8 mouse cellular contexts compared by ENCODE assay signal in genomic region chrX:140457502-140457901, GRCm38 (mm10). TPM values are rescaled to one million over a fixed set of nuclear protein-coding genes. Genes with fewer than 3 reads are reported as not detected.
DNase-seq lines count a peak whose midpoint lies in the region; ATAC-seq and TF ChIP-seq lines count a peak whose summit lies in the region.

No protein-coding gene starts in this region.

- peak; percentile 1 for DNase-seq in kidney, postnatal 0 days (ENCODE audit: low spot score)
- no peak for DNase-seq in kidney, postnatal 14 days
- DNase-seq in hindbrain, postnatal 0 days (ENCODE audit: low spot score): peak; percentile 9
- DNase-seq in neural tube, embryonic 10.5 days (ENCODE audit: extremely low spot score, low spot score): peak; percentile 13
- DNase-seq in adrenal gland, adult (ENCODE audit: inconsistent age in 2 of 2, low spot score in 1 of 2): no peak
- DNase-seq in adrenal gland, postnatal 25 days: no peak
- DNase-seq in thymus, postnatal 25 days: no peak

- H3K9me3 ChIP-seq in kidney, postnatal 0 days (replicated peaks; ENCODE audit: low read length): no peaks in the 10 kb centered on the region
- no peaks in the 10 kb centered on the region for H3K9me3 ChIP-seq in hindbrain, postnatal 0 days (ENCODE audit: low read length)

- H3K36me3 ChIP-seq in kidney, postnatal 0 days (ENCODE audit: insufficient read depth, low read length): no peaks in the 10 kb centered on the region
- H3K36me3 ChIP-seq in hindbrain, postnatal 0 days (ENCODE audit: insufficient read depth, low read length): no peaks in the 10 kb centered on the region

- no peak for TF ChIP-seq CTCF in kidney, postnatal 0 days (IDR thresholded peaks at IDR 0.05; ENCODE audit: low read depth)
- TF ChIP-seq CTCF in hindbrain, postnatal 0 days (IDR thresholded peaks at IDR 0.05; ENCODE audit: low read depth): no peak

- H3K27me3 ChIP-seq in kidney, postnatal 0 days (ENCODE audit: insufficient read depth, low read length): no peaks in the 10 kb centered on the region
- H3K27me3 ChIP-seq in hindbrain, postnatal 0 days (ENCODE audit: insufficient read depth, low read length): no peaks in the 10 kb centered on the region

- ATAC-seq in kidney, postnatal 0 days (replicated peaks; ENCODE audit: low FRiP score, low read depth): no peak
- ATAC-seq in common myeloid progenitor, adult 5-6 weeks (replicated peaks; ENCODE audit: low read depth, poor library complexity, severe bottlenecking): 0 out of 2 replicates have a peak, but pooled peaks have one; percentile 7
- ATAC-seq in hindbrain, postnatal 0 days: no peak

- WGBS in kidney, postnatal 0 days: 29% methylated on average over 12 of the region's 12 CpGs
- 37% methylated on average over 12 of the region's 12 CpGs for WGBS in hindbrain, postnatal 0 days

- peak overlapping the region; percentile 52 for H3K4me3 ChIP-seq in kidney, postnatal 0 days (replicated peaks; ENCODE audit: low read depth, low read length)
- H3K4me3 ChIP-seq in hindbrain, postnatal 0 days (ENCODE audit: low read length): peak overlapping the region; percentile 54

- no peaks in the 10 kb centered on the region for H3K4me1 ChIP-seq in kidney, postnatal 0 days (replicated peaks; ENCODE audit: insufficient read depth, low read length)
- no peaks in the 10 kb centered on the region for H3K4me1 ChIP-seq in hindbrain, postnatal 0 days (ENCODE audit: insufficient read depth, low read length)

- H3K27ac ChIP-seq in kidney, postnatal 0 days: no peak overlapping the region
- peak overlapping the region; percentile 41; the same call in 1 of the 2 replicates for H3K27ac ChIP-seq in hindbrain, postnatal 0 days

- H3K9ac ChIP-seq in kidney, postnatal 0 days (ENCODE audit: low read depth, low read length): 0 out of 2 replicates have a peak overlapping the region, but pooled peaks have one; percentile 54
- peak overlapping the region; percentile 52; the same call in 1 of the 2 replicates for H3K9ac ChIP-seq in hindbrain, postnatal 0 days (replicated peaks; ENCODE audit: low read length)

- H3K4me2 ChIP-seq in kidney, postnatal 0 days (ENCODE audit: low read length): peak overlapping the region; percentile 67
- H3K4me2 ChIP-seq in hindbrain, postnatal 0 days (ENCODE audit: low read depth, low read length): peak overlapping the region; percentile 59

RNA-seq across cellular contexts. Expression of gene Prps1, which starts 1.1 kb away (rescaled TPM):
- 32.6 and 36.1 TPM in 2 replicates for polyA plus RNA-seq in kidney, postnatal 0 days (2015; fragmentation: Nextera tagmentation; extraction: Ambion mirVana)
- total RNA-seq in common myeloid progenitor, adult 5-6 weeks (2017): 64.7 and 68.9 TPM in 2 replicates
- 42.1 and 48.2 TPM in 2 replicates for total RNA-seq in hindbrain, postnatal 0 days (2014; rRNA removed)
- polyA plus RNA-seq in hindbrain, postnatal 0 days (2015; fragmentation: Nextera tagmentation; extraction: Ambion mirVana): 79.4 and 83.7 TPM in 2 replicates
- total RNA-seq in adrenal gland, postnatal 25 days (2021): 16.2 and 18.5 TPM in 2 replicates

Comparison
In these comparisons a context has a peak if more than half of its experiments do, and no peak if none do; other contexts are left out.
1. DNase-seq: peak in kidney, postnatal 0 days (single experiment), hindbrain, postnatal 0 days (single experiment) and neural tube, embryonic 10.5 days (single experiment); none in kidney, postnatal 14 days (single experiment), adrenal gland, adult (0 of 2), adrenal gland, postnatal 25 days (single experiment) and thymus, postnatal 25 days (single experiment).